Mouse (Mus musculus): Measurements from ENCODE around the gene Dnajb11.

Gene Dnajb11

GRCm38 (mm10) chr16:22919971-22920854, 62.6 kb downstream of the Dnajb11 start:
- intact Hi-C loops (cut with DNase I) = no loop called here

- intact Hi-C loops (cut with DNase I) = no loop called here
Observed at GRCm38 (mm10) chr16:22921761-22922160, 64.1 kb downstream of the Dnajb11 start.

DNA sequence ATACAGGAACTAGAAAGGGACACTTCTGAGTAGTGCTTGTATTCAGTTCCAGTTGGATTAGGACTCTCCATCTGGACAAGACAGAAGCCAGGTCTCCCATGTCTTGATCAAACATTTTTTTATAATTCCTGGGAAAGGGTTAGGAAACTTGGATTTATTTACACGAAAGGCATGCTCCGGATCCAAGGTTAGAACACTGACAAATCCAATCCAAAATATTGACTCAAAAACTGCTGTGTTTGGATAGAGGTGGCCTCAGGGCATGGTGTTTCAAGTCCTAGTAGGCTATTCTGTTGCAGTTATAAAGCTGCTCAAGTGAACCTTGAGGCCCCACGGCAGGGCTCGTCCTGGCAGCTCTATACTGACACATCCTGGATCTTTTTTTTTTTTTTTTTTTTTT, 64.8 kb downstream of the Dnajb11 start:
- intact Hi-C loops (cut with DNase I) = no loop called here

All from adrenal gland (tissue).